ENCODE assay signal across 8 mouse cellular contexts in the genomic region with DNA sequence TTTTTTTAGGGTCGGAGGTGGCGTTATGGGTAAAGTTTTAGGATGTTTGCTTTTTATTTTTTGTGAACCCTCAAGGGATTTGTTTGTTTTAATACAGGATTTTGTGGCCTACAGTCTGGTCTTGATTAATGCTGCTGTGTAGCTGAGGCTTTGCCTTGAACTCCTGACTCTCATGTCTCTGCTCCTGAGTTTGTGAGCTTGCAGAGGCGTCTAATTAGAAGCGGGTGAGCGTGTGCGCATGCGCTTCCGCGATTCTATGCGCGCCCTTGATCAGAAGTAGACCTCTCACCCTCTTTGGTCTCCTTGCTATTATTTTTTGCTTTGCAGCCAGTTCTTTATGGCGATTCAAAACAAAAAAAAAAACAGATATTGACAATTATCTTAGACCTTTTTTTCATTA. TPM values are rescaled to one million over a fixed set of nuclear protein-coding genes. Genes with fewer than 3 reads are reported as not detected.
DNase-seq lines count a peak whose midpoint lies in the region; ATAC-seq and TF ChIP-seq lines count a peak whose summit lies in the region.

No protein-coding gene starts in this region.

- H3K9ac ChIP-seq in heart, postnatal 0 days (replicated peaks; ENCODE audit: low read depth, low read length): peak overlapping the region; percentile 71

- TF ChIP-seq EP300 in heart, postnatal 0 days (IDR thresholded peaks at IDR 0.05; ENCODE audit: low read depth): no peak

- no peaks in the 10 kb centered on the region for H3K27me3 ChIP-seq in kidney, adult 2 months (replicated peaks; ENCODE audit: control insufficient read depth, insufficient read depth, low read length)
- no peaks in the 10 kb centered on the region for H3K27me3 ChIP-seq in heart, postnatal 0 days (ENCODE audit: control insufficient read depth, insufficient read depth, low read length)
- H3K27me3 ChIP-seq in midbrain, embryonic 10.5 days (ENCODE audit: low read depth, poor library complexity, severe bottlenecking): no peaks in the 10 kb centered on the region

- 67% methylated on average over 12 of the region's 12 CpGs for WGBS in kidney, adult 2 months
- WGBS in heart, postnatal 0 days: 77% methylated on average over 12 of the region's 12 CpGs
- WGBS in midbrain, embryonic 10.5 days: 78% methylated on average over 12 of the region's 12 CpGs

- peak overlapping the region; percentile 94 for H3K27ac ChIP-seq in kidney, adult 2 months (ENCODE audit: insufficient read depth, low read depth, low read length)
- H3K27ac ChIP-seq in heart, postnatal 0 days (ENCODE audit: low read depth): peak overlapping the region; percentile 84
- H3K27ac ChIP-seq in midbrain, embryonic 10.5 days (replicated peaks): peak overlapping the region; percentile 95; the same call in 1 of the 2 replicates

- peaks cover 30% of the 10 kb centered on the region for H3K4me1 ChIP-seq in kidney, adult 2 months (ENCODE audit: control insufficient read depth, insufficient read depth, low read length)
- peaks cover 32% of the 10 kb centered on the region for H3K4me1 ChIP-seq in heart, postnatal 0 days (ENCODE audit: control insufficient read depth, insufficient read depth)
- H3K4me1 ChIP-seq in midbrain, embryonic 10.5 days: peaks cover 30% of the 10 kb centered on the region

- no peak for ATAC-seq in heart, postnatal 0 days (ENCODE audit: insufficient read depth, low read depth)

- TF ChIP-seq POLR2A in kidney, adult 2 months (IDR thresholded peaks at IDR 0.05; ENCODE audit: low read depth, low read length): no peak

- DNase-seq in kidney, adult 2 months: no peak
- DNase-seq in kidney, postnatal 36 days: no peak
- peak; percentile 63 for DNase-seq in MEL-GATA-1-ER (ENCODE audit: extremely low read depth, low read depth)
- DNase-seq in heart, postnatal 0 days (ENCODE audit: low spot score): no peak
- DNase-seq in midbrain, embryonic 10.5 days (ENCODE audit: low spot score): no peak
- no peak for DNase-seq in layer of hippocampus, adult 11-12 months (ENCODE audit: low spot score)
- DNase-seq in cerebellum, adult 11-12 months: no peak
- no peak for DNase-seq in adrenal gland, adult 8-10 months

- no peaks in the 10 kb centered on the region for H3K36me3 ChIP-seq in kidney, adult 2 months (ENCODE audit: control insufficient read depth, insufficient read depth, low read length)
- no peaks in the 10 kb centered on the region; the same call in 1 of the 2 replicates for H3K36me3 ChIP-seq in heart, postnatal 0 days (replicated peaks; ENCODE audit: control insufficient read depth, insufficient read depth, low read length)
- H3K36me3 ChIP-seq in midbrain, embryonic 10.5 days: peaks cover 13% of the 10 kb centered on the region

- H3K9me3 ChIP-seq in heart, postnatal 0 days (replicated peaks; ENCODE audit: control insufficient read depth, low read length): no peaks in the 10 kb centered on the region
- H3K9me3 ChIP-seq in midbrain, embryonic 10.5 days (replicated peaks): 0 out of 2 replicates have a peak, but pooled peaks cover 2% of the 10 kb centered on the region

- H3K4me3 ChIP-seq in kidney, adult 2 months (ENCODE audit: insufficient read depth, low read depth, low read length): peak overlapping the region; percentile 88
- peak overlapping the region; percentile 75 for H3K4me3 ChIP-seq in heart, postnatal 0 days (ENCODE audit: low read depth, low read length)
- H3K4me3 ChIP-seq in midbrain, embryonic 10.5 days: peak overlapping the region; percentile 82

- TF ChIP-seq CTCF in kidney, adult 2 months (conservative IDR thresholded peaks at IDR 0.05; ENCODE audit: insufficient read depth, insufficient read length, low read depth, low read length): no peak
- no peak for TF ChIP-seq CTCF in heart, postnatal 0 days (IDR thresholded peaks at IDR 0.05; ENCODE audit: low read depth)

- H3K4me2 ChIP-seq in heart, postnatal 0 days (ENCODE audit: low read depth, low read length): peak overlapping the region; percentile 65

RNA-seq across cellular contexts. Expression of gene Pkig, which starts 1.2 kb away (rescaled TPM):
- polyA plus RNA-seq in kidney, adult 2 months (2012; rRNA removed): 100 and 107 TPM in 2 replicates
- 363 and 431 TPM in 2 replicates for total RNA-seq in heart, postnatal 0 days (2014; rRNA removed; ENCODE audit: low replicate concordance)
- 495 and 511 TPM in 2 replicates for polyA plus RNA-seq in heart, postnatal 0 days (2015; fragmentation: Nextera tagmentation; extraction: Ambion mirVana)
- 163 and 190 TPM in 2 replicates for polyA plus RNA-seq in midbrain, embryonic 10.5 days (2016; fragmentation: Nextera tagmentation; extraction: Ambion mirVana)
- total RNA-seq in adrenal gland, adult 8-10 months (2022): 10 to 100 TPM; 37.6 to 60.4 (median 57.4) TPM

RNA-seq across cellular contexts. Expression of gene Serinc3, which starts 14.5 kb away (rescaled TPM):
- 340 and 357 TPM in 2 replicates for polyA plus RNA-seq in kidney, adult 2 months (2012; rRNA removed)
- 181 and 193 TPM in 2 replicates for total RNA-seq in heart, postnatal 0 days (2014; rRNA removed; ENCODE audit: low replicate concordance)
- 61.3 and 62.4 TPM in 2 replicates for polyA plus RNA-seq in heart, postnatal 0 days (2015; fragmentation: Nextera tagmentation; extraction: Ambion mirVana)
- 24.7 and 28.7 TPM in 2 replicates for polyA plus RNA-seq in midbrain, embryonic 10.5 days (2016; fragmentation: Nextera tagmentation; extraction: Ambion mirVana)
- 100 to 1,000 TPM; 566 to 814 (median 738) TPM for total RNA-seq in adrenal gland, adult 8-10 months (2022)

RNA-seq across cellular contexts. Expression of gene Ttpal, which starts 57.3 kb away (rescaled TPM):
- 11.3 and 12.0 TPM in 2 replicates for polyA plus RNA-seq in kidney, adult 2 months (2012; rRNA removed)
- total RNA-seq in heart, postnatal 0 days (2014; rRNA removed; ENCODE audit: low replicate concordance): 14.5 and 58.3 TPM in 2 replicates
- polyA plus RNA-seq in heart, postnatal 0 days (2015; fragmentation: Nextera tagmentation; extraction: Ambion mirVana): 8.8 TPM in 2 replicates
- 29.9 and 38.4 TPM in 2 replicates for polyA plus RNA-seq in midbrain, embryonic 10.5 days (2016; fragmentation: Nextera tagmentation; extraction: Ambion mirVana)
- total RNA-seq in adrenal gland, adult 8-10 months (2022): 10 to 100 TPM; 26.8 to 38.6 (median 31.5) TPM
